Mouse (Mus musculus) layer of hippocampus, postnatal 25 days (tissue): ENCODE measurements around the gene Nap1l1. TPM values are rescaled to one million over a fixed set of nuclear protein-coding genes. Genes with fewer than 3 reads are reported as not detected.
"Not testable (repeated sequence)": the region's sequence is repeated elsewhere in the genome, so short reads cannot be mapped to it uniquely, and the experiment has no call there.

Experiments used
- DNase-seq, 2 experiments: peaks; one replicate each; pipeline ENCODE4 v3.0.0; 2022; ENCODE audit warnings: mixed read lengths in 2 of 2, low spot score in 1 of 2; ENCODE audit errors: extremely low spot score in 1 of 2
- total RNA-seq, 2 experiments: library from RNA; stranded (reverse); gene quantifications; 2 replicates each; pipeline ENCODE4 v1.2.3; 2021

Gene Nap1l1
- total RNA-seq, 2 experiments from 2014 or later: 146 to 162 TPM

DNA sequence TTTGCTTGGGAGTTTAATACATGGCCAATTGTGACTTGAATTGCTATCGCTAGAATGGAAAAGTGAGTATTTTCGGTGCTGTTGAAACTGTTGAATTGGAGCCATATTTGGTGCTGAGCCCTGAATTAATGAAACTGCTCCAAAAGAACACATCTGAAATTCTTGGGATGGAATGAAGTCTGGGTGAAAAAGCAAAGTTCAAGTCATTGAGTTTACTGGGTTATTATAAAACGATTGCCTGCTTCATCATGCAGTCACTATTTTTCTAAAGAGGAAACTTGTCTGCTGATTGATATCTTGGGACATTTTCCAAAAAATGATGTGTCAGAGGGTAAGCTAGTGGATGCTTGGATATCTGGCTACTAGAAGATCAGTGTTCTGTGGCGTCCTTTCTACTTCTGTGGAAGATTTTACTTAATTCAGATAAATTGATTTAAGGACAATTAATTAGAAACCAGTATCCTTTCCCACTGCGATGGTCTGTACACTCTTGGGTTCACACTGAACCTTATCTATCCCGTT, 4.0 kb downstream of the Nap1l1 start:
- DNase-seq: no peak

DNA sequence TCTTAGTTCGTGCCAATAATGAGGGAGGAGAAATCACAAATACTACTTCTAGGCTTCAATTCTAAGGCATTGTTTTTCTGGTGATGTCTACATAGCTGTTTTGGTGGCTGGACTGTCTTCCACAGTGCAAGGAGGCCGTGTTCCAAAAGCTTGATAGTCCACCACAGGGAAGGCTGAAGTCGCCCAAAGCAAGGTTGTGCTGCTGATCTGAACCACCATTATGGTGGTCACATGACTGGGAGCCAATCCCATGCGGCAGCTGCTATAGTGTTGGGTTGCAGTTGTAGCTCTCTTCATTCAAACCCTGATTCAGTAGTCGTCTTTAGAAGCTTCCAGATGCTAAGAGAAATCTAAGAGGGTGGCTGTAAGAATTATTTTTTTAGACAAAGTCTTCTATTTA, 6.6 kb downstream of the Nap1l1 start:
- no peak for DNase-seq

DNA sequence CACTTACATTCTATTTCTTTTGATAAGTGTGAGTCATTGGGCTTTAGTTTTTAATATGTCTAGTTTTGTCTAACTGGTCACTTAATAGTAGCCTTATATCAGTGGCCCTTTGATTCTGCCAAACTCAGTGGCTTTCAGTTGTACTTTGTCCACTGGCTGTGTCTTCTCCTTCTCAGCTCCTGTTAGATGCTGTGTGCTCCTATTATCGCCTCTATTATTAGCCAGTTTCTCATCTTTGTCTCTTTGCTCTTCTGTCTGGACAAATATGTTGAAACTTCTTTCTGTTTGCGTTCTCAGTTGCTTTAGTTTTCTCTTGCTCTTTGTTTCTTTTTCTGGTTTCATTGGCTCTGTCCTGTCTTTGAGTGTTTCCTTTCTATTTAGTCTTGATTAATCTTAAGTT, 9.6 kb downstream of the Nap1l1 start:
- no peak for DNase-seq

DNA sequence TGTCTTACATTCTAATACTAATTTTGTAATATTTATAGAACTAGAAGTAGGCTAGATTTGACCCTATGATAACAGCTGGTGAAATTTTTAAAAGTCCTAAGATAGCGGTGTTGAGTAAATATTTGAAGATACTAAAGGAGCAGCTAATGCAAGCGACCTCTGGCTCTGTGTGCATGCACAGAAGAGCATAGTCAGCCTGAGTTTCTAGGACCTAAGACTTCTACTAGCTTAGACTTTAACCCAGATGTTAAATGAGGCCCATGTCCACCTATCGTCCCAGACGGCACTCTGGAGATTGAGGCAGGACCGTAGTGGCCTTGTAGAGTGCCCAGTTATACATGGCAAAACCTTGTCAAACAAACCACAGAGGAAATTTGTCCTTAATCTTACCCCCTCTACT, 11.1 kb downstream of the Nap1l1 start:
- no peak for DNase-seq

DNA sequence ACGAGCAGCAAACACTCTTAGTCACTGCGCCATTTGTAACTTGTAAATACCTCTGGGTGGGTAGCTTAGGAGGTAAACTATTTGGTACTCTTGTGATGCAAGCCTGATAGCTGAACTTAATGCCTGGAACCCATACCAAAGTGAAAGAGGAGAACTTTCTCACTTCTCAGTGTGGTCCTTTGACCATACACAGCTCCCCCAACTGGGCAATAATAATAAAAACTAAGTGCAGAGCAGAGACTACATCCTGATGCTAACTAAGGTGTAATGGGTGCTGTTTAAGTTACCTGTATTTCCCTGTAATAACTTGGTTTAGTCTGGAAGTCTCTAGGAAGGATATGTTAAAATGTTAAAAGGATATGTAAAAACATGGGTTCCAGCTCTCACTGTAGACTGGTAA, 15.8 kb downstream of the Nap1l1 start:
- no peak for DNase-seq

DNA sequence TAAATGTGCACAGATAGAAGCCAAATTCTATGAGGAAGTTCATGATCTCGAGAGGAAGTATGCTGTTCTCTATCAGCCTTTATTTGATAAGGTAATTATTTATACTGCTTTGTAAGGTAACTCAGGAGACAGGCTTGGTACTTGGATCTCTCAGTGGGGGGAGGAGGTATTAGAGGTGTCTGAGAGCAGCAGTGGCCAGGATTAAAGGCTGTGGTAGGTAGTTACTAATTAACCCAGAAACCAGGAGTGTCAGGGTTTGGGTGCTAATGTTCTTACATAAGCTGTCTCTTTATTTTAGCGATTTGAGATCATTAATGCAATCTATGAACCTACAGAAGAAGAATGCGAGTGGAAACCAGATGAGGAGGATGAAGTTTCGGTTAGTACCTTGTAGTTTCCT, 17.1 kb downstream of the Nap1l1 start:
- not testable (repeated sequence) for DNase-seq

DNA sequence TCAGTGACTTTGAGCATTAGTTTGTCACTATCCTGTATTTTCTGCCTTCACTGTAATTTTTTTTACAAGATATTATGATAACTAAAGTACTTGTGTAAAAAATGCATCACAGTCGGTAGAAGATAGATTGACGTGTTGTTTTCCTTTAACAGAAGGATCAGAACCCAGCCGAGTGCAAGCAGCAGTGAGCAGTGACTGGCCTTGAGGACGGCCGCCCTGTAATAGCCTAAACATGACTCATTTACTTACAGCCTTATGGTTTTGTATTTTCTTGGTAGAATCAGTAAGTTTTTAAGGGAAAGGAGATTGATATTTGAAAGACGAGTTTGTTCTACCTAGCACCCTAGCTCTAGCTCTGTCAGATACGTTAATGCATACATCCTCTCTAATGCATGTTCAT, 22.9 kb downstream of the Nap1l1 start:
- DNase-seq: no peak

DNA sequence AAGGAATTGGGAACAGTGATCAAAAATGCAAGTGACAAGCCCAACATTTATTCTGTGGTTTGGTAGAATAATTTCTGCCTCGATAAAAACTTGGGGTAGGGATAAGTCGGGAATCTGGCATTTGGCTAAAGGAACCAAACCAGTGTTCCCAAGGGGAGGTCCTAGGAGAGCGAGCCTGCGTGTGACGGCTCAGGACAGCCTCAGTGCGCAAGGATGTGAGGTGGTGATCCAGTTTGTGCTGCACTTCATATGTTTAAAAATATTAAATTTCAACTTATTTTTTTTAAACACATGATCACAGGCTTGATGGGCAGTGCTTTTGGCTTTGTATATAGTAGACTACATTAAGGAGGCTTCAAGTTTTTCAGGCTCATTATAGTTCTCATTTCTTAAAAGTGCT, 26.9 kb downstream of the Nap1l1 start:
- DNase-seq: no peak

DNA sequence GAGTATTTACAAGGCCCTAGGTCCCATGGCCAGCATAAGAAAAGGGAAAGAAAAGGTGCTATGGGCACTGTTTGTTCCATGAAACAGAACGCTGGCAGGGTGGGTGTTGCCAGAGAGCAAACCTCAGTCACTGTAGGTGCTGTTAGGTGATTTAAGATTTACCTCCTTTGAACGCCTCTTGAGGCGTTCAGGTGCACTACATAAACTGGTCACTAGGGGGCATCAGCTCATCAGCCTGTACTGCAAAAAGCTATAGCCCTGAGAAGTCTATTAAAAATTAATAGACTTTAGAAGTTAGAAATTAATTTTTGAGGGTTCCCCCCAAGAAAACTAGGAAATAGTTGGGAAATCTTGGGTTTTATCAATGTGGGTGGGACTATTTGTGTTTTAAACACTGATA, 30.0 kb downstream of the Nap1l1 start:
- DNase-seq: peak; percentile 66 to 91

DNA sequence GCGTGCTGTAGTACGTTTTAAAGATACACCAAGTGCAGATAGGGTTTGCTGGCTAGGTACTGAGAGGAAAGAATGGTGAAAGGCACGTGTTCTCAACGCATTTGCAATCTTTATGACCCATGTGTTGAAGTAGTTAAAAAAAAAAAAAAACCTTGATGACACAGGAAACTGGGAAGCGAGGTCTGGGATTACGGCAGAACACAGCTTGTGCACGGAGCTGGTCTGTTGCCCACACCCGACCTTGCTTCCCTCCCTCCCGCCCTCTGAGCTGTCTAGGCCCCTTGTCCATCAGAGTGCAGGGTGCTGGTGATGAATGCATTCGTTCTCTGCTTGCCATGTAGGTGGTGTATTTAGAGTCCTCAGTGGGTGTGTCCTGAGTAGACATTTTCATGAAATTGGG, 30.7 kb downstream of the Nap1l1 start:
- DNase-seq: no peak

DNA sequence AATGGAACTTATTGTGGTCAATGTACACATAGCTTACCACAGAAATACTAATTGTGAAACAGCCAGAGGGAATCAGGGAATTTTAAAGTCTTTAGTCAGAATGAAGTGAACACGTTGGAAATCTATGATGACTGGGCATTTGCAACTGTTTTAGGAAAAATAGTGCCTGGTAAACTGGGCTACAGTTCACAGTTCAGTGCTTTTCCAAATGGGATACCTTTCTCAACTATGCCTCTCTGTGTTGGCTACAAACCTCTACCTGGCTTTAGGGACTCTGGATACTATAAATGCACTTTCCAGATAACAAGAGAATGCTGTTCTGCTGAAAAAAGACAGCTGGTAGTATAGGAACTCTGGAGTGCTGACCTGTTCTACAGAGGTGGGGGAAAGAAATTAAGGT, 31.6 kb downstream of the Nap1l1 start:
- no peak for DNase-seq

DNA sequence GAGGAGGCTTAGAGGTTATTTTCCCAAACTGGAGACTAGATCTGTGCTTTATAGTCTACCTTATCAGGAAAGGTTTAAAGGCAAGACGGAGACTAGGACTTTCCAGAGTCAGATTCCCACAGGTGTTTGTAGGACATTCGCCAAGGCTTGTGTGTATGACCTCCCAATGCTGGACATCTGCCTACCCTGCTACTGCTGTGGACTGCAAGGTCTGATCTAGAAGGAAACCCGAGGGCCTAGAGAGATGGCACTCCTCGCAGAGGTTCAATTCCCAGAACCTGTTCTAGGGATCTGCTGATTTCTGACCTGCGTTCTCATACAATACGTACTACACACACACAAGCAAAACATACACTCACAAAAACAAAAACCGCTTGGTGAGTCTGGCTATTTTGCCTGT, 32.4 kb downstream of the Nap1l1 start:
- no peak for DNase-seq

DNA sequence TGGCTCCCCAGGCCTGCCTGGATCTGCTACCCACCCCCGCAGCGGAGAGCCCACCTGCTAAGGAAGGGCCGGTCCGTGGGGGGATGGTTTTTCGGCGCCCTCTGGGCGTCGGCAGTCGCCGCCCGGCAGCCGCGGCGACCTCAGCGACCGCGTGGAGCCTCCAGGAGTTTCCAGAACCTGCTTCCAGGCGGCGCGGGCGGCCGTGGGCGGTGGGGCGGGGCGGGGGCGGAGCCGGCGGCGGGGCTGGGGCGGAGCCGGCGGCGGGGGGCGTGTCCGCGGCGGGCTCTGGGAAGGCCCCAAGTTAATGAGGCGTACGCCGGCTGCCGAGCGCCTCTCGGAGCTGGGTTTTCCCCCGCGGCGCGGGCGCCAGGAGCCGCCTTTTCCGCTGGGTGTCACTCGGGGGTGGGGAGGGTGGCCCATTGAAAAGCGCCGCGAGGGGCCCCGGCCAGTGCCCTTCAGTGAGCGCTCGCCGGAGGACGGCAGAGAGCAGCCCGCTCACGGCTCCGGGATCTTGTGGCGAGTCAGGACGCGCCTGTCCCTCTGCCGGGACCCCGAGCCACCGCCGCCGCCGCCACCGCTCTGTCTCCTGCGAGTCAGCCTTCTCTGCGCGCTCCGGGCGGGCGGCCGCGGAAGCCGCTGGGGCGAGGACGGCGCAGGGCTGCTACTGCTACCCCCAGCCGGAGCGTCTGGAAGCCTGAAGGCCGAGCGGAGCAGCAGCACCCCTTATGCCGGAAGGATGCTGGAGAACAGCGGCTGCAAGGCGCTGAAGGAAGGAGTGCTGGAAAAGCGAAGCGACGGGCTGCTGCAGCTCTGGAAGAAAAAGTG, 33.3 kb downstream of the Nap1l1 start, which contains the start of gene Phlda1:
Gene Phlda1, plus strand, starts transcription at position 186 of the 825 bp plus-strand sequence.
- peak; percentile 86 to 89 for DNase-seq

DNA sequence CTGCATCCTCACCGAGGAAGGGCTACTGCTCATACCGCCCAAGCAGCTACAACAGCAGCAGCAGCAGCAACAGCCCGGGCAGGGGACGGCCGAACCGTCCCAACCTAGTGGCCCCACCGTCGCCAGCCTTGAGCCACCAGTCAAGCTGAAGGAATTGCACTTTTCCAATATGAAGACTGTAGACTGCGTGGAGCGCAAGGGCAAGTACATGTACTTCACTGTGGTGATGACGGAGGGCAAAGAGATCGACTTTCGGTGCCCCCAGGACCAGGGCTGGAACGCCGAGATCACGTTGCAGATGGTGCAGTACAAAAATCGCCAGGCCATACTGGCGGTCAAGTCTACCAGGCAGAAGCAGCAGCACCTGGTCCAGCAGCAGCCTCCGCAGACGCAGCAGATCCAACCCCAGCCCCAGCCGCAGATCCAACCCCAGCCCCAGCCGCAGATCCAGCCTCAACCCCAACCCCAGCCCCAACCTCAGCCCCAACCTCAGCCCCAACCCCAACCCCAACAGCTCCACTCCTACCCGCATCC, 34.0 kb downstream of the Nap1l1 start:
- no peak for DNase-seq

DNA sequence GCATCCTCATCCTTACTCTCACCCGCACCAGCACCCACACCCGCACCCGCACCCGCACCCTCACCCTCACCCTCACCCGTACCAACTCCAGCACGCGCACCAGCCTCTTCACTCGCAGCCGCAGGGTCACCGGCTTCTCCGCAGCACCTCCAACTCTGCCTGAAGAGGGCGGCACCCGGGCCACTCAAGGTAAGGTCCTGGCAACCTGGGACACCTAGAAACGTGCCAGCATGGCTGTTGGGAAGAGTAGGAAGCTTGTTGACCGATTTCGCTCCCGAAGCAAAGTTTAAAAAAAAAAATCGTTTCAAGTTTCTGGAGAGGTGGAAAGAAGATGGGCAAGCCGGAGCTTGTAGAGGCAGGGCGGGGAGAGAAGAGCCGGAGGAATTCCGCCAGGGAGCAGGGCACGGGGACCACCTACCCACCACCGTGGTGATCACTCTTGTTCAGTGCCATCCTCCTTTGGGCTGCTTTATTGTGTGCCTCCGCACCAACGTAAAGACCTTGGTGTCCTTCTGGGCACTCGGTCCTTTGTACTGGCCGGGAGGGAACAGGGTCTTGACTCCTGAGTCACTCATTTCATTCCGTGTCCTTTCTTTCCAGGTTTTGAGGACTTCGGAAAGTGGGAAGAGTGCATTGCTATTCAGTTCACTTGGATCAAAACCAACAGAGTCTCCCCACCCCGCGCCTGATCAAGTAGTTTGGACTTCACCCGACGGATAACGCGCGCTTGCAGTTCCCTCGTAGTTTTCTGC, 34.6 kb downstream of the Nap1l1 start:
- peak; percentile 33 to 49 for DNase-seq

DNA sequence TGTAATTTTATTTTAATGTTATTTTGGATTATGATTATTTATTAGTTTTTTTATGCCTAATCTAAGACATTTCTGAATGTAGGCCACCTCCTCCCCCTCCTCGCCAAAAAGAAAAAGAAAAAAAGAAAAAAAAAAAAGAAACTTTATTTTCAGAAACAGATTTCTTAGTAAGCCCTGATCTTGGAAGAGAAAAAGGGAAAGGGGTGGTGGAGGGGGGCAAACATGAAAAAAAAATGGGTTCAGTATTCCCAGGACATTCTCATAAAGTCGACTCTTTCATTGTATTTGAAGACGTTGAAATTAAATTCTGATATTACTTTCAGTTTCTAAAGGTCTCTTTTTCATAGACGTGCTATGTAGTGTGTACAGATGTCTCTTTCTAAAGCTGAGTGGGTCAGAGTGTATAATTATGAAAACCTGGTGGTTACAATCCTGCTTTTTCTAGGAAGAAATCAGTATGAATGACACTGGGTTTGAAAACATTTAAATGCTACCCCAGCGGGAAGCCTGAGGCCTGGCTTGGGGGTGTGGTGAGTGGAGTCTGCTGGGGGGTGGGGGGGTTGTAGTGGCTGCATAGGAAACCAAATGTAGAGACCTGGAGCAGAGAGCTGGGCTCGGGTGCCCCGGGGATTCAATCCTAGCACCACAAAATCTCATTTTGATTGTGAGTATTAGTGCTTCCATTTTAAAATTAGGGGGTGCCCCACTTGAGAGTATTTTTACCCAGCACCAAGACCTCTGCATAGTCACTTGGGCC, 35.5 kb downstream of the Nap1l1 start:
- DNase-seq: no peak

DNA sequence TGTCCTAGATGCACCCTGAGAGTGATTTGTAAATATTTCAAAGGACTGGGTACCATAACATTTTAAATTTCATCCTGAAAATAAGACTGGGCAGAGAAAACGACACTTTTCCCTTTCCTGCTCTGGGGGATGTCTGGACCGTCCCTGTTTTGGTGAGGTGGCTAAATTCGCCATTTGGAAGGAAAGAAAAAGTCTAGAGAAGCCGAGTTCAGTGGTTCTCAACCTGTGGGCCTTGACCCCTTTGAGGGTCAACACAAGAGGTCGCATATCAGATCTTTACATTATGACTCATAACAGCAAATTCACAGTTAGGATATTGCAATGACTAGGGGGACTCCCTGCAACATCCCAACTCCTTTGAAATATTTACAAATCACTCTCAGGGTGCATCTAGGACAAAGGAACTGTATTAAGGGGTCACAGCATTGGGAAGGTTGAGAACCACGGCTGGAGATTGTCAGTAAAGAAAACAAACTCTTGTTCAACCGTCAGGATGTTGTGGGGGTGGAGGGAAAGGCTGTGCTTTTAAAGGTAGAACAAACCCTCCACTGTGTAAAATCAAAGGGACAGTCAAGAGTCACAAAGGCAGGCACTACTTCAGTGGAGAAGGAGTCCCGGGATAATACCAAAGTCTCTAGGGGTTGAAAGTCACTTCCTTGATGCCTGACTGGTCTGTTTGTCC, 36.2 kb downstream of the Nap1l1 start:
- DNase-seq: no peak

DNA sequence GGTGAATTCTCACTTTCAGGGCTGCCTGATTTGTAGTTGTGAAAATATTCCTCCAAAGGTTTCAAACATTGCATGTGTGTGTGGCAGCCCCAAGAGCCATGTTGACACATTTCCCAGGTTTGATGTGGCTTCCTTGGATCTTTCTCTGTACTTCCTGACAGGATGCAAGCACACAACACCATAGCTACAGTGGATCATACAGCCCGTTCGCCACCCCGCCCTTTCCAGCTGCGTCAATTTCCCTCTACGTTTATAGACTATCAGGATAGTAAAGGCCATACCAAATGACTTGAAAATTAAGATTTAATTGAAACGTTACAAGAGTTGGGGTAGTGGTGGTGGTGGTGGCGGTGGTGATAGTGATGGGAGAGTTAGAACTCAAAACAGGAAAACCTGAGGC, 37.0 kb downstream of the Nap1l1 start:
- no peak for DNase-seq

DNA sequence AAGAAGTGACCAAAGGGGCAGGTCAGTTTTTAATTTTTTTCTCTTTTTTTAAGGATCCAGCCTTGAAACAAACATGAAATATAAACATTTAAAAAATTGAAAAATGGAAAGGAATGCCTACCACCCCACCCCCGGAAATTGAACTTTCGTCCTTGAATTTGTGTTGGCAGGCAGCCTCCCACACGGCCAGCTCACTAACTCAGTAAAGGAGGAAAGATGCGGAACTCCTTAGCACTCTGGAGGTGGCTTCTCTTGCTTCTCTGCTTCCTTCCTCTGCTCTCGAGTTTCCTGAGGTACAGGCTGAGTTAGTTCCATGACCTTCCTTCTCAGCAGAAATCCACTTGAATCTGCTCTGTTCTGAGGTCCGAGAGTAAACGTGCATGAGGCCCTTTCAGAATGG, 37.8 kb downstream of the Nap1l1 start:
- no peak for DNase-seq

DNA sequence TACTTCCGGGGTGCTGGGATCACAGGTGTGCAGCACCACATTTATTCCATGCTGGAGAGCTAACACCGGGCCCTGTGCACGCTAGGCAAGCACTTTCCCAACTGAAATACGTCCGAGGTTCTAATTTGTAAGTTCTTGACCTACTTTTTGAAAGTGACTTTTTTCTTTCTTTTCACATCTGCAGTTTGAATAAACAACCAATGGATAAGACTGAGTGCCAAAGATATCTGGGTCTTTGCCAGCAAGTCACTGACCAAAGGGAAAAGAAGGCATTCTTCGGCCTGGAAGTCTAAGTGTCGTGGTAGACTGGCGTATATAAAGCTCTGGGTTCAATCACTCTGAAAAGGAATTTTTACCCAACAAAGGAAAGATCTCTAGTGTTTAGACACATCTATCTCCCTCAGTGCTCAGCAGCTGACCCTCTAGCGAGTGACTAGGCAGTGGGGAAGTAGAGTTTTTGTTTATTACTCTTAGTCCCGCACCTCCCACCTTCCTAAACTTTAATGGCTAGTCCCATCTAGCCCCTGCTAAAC, 39.1 kb downstream of the Nap1l1 start:
- DNase-seq: no peak
